Mouse (Mus musculus) midbrain, embryonic 10.5 days (tissue): ENCODE data around the gene Snrk. TPM values are rescaled to one million over a fixed set of nuclear protein-coding genes. Genes with fewer than 3 reads are reported as not detected.

Experiments
- DNase-seq: peaks from one replicate; pipeline ENCODE4 v3.0.0-alpha.2; 2017; ENCODE audit warnings: low spot score
- H3K27ac ChIP-seq: fragments of 300-500 bp; sonication (generic); replicated peaks from 2 replicates; pipeline ENCODE4 v1.5.1; 2016; ENCODE audit warnings: mild to moderate bottlenecking
- H3K27me3 ChIP-seq: fragments of 300-500 bp; sonication (generic); 2 replicates; pipeline ENCODE4 v1.6.1; 2016; ENCODE audit warnings: low read depth, mild to moderate bottlenecking; ENCODE audit not compliant: poor library complexity, severe bottlenecking
- H3K36me3 ChIP-seq: fragments of 300-500 bp; sonication (generic); 2 replicates; pipeline ENCODE4 v1.6.1; 2016; ENCODE audit warnings: mild to moderate bottlenecking, moderate library complexity
- H3K4me1 ChIP-seq: fragments of 300-500 bp; sonication (generic); 2 replicates; pipeline ENCODE4 v1.6.1; 2016
- H3K4me3 ChIP-seq: fragments of 300-500 bp; sonication (generic); 2 replicates; pipeline ENCODE4 v1.5.1; 2016; ENCODE audit warnings: mild to moderate bottlenecking, moderate library complexity
- H3K9me3 ChIP-seq: fragments of 300-500 bp; sonication (generic); replicated peaks from 2 replicates; pipeline ENCODE4 v1.6.1; 2016; ENCODE audit warnings: mild to moderate bottlenecking
- WGBS: fragments of 180-500 bp; shearing (Covaris S2); methylation state at CpG from one replicate; pipeline ENCODE4 v1.1.7; 2016; 5-methylcytosine and 5-hydroxymethylcytosine counted together
- polyA plus RNA-seq: library from polyadenylated mRNA; unstranded; fragments of >200 nt; fragmentation: Nextera tagmentation; extraction: Ambion mirVana; gene quantifications from 2 replicates; pipeline ENCODE4 v1.2.1, GENCODE M21; 2016

Gene Snrk
- polyA plus RNA-seq, 1 experiment from 2014 or later = 25.8 TPM

- no peaks in the 10 kb centered on the region for H3K27me3 ChIP-seq
- H3K4me3 ChIP-seq = no peak overlapping the region
- peaks cover 3% of the 10 kb centered on the region; the same call in 1 of the 2 replicates for H3K4me1 ChIP-seq
- no peak overlapping the region for H3K27ac ChIP-seq
- WGBS = 80% methylated on average over 5 of the region's 5 CpGs
- no peaks in the 10 kb centered on the region for H3K36me3 ChIP-seq
- no peak for DNase-seq
- no peaks in the 10 kb centered on the region for H3K9me3 ChIP-seq
These were observed 25.3 kb upstream of the Snrk start for GRCm38 (mm10) chr9:122091782-122092228.

DNA sequence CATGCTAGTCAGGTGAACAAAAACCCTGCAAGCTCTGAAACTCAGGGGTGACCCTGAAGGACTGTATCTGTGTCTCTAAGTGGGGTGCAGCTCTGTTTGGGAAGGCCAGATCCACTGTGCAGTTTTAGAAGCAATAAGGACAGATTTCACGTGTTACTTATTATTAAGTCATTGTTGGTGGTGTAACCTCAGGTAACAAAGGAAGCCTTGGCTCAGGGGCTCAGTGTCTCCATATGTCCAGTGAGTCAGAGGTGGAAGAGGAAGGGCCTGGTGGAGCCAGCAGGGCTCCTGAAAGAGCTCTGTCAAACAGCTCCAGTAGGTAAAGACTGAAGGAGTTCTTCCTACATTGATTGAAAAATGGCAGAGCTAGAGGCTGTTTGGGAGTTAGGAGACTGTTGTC, 22.9 kb upstream of the Snrk start:
- 91% methylated on average over 1 of the region's 1 CpGs for WGBS
- no peaks in the 10 kb centered on the region for H3K36me3 ChIP-seq
- DNase-seq = no peak
- H3K9me3 ChIP-seq = no peaks in the 10 kb centered on the region
- no peaks in the 10 kb centered on the region for H3K4me1 ChIP-seq
- H3K27me3 ChIP-seq = no peaks in the 10 kb centered on the region
- H3K27ac ChIP-seq = no peak overlapping the region
- H3K4me3 ChIP-seq = no peak overlapping the region

GRCm38 (mm10) chr9:122096822-122097511, 20.1 kb upstream of the Snrk start:
- H3K4me1 ChIP-seq = no peaks in the 10 kb centered on the region
- no peaks in the 10 kb centered on the region for H3K36me3 ChIP-seq
- no peaks in the 10 kb centered on the region for H3K27me3 ChIP-seq
- WGBS = 93% methylated on average over 5 of the region's 5 CpGs
- no peak overlapping the region for H3K4me3 ChIP-seq
- DNase-seq = no peak
- H3K27ac ChIP-seq = no peak overlapping the region
- no peaks in the 10 kb centered on the region for H3K9me3 ChIP-seq

- no peak overlapping the region for H3K4me3 ChIP-seq
- H3K9me3 ChIP-seq = no peaks in the 10 kb centered on the region
- H3K27me3 ChIP-seq = no peaks in the 10 kb centered on the region
- no peaks in the 10 kb centered on the region for H3K36me3 ChIP-seq
- WGBS = 79% methylated on average over 6 of the region's 6 CpGs
- H3K4me1 ChIP-seq = no peaks in the 10 kb centered on the region
- no peak for DNase-seq
- no peak overlapping the region for H3K27ac ChIP-seq
These were observed 19.5 kb upstream of the Snrk start for GRCm38 (mm10) chr9:122097535-122097934.

- no peaks in the 10 kb centered on the region for H3K9me3 ChIP-seq
- H3K4me1 ChIP-seq = no peaks in the 10 kb centered on the region
- H3K4me3 ChIP-seq = no peak overlapping the region
- no peaks in the 10 kb centered on the region for H3K36me3 ChIP-seq
- H3K27me3 ChIP-seq = no peaks in the 10 kb centered on the region
- no peak overlapping the region for H3K27ac ChIP-seq
- no peak for DNase-seq
These were observed 16.4 kb upstream of the Snrk start for GRCm38 (mm10) chr9:122100584-122101127.

DNA sequence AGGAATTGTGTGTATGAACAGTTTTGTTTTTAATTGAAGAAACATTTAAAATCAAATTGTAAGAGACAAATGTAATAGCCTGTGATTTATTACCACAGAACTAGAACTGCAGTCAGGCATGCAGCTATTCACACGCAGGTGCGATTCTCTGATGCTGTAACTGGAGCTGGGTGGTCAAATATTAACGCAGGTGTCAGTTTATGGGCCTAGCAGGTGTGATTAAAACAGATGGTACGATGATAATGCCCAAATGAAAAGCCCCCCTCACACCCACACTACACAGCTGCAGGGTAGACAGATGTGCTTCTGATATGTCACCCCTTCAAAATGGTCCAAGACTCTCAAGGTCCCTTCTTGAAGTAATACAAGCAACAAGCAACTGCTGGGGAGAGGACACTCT, 15.9 kb upstream of the Snrk start:
- no peak overlapping the region for H3K27ac ChIP-seq
- no peak for DNase-seq
- 82% methylated on average over 4 of the region's 4 CpGs for WGBS
- no peaks in the 10 kb centered on the region for H3K4me1 ChIP-seq
- H3K36me3 ChIP-seq = no peaks in the 10 kb centered on the region
- no peaks in the 10 kb centered on the region for H3K9me3 ChIP-seq
- H3K4me3 ChIP-seq = no peak overlapping the region
- no peaks in the 10 kb centered on the region for H3K27me3 ChIP-seq

DNA sequence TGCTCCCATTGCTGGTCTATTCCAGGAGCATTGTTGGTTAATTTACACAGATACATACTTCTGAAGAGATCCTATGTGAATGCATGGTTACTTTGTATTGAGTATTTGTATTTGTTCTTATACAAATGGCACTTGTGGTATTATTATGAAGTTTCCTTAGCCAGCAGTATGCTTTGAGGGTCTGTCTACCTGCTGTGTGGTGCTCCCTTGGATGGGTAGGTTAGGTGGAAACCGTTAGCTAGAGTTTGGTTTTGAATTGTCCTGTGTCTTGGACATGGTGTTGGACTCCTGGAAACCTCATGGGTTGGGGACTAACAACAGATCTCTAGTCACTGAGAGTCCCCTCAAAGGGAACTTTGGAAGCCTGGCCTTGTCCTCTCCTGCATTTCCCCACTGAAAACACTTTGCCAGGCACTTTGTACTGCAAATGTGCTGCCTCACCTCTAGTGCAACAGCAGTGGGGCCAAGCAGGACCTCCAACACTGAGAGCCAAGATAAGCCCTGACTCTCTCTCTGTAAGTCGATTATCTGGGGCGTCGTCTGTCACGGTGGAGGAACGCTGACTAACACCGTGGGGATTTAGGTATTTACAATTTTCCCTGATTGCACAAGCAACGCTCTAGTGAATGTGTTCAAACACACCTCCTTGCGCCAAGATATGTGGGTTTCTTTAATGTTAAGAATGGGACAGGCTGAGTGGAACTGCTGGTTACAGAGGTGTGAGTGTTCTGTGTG, 13.3 kb upstream of the Snrk start:
- Histone ChIP-seq H3K36me3 (no peaks in the 10 kb centered on the region), H3K27ac (no peak overlapping the region), H3K4me1 (no peaks in the 10 kb centered on the region), H3K9me3 (no peaks in the 10 kb centered on the region), H3K4me3 (no peak overlapping the region), H3K27me3 (no peaks in the 10 kb centered on the region)
- no peak for DNase-seq
- 64% methylated on average over 9 of the region's 9 CpGs for WGBS

DNA sequence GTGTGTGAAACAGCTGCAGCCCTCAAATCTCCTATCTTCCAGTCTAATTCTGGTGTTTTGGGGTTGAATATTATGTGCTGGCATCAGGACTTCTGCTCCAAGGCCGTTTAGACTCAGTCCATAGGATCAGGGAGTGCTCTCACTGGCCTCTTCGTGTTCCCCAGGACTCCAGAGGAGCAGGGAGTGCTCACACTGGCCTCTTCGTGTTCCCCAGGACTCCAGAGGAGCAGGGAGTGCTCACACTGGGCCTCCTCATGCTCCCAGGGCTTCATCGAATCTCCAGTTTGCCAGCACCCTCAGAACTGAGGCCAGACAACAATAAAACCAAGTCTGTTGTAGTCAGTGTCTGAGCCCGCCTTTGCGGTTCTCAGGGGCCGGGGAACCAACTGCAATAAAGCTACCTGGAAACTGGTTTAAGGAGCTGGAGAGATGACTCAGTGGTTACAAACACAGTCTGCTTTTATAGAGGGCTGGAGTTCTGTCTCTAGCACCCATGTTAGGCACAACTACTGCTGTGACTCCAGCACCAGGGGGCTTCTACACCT, 12.7 kb upstream of the Snrk start:
- Histone ChIP-seq H3K4me3 (no peak overlapping the region), H3K36me3 (no peaks in the 10 kb centered on the region), H3K4me1 (no peaks in the 10 kb centered on the region), H3K27ac (no peak overlapping the region), H3K27me3 (no peaks in the 10 kb centered on the region), H3K9me3 (no peaks in the 10 kb centered on the region)
- DNase-seq = no peak
- WGBS = 66% methylated on average over 7 of the region's 7 CpGs

GRCm38 (mm10) chr9:122107701-122108375, 9.2 kb upstream of the Snrk start:
- no peak overlapping the region for H3K4me3 ChIP-seq
- H3K9me3 ChIP-seq = no peaks in the 10 kb centered on the region
- H3K36me3 ChIP-seq = no peaks in the 10 kb centered on the region
- no peak overlapping the region for H3K27ac ChIP-seq
- H3K4me1 ChIP-seq = peaks cover 9% of the 10 kb centered on the region
- no peaks in the 10 kb centered on the region for H3K27me3 ChIP-seq
- no peak for DNase-seq
- WGBS = 67% methylated on average over 7 of the region's 7 CpGs

GRCm38 (mm10) chr9:122109553-122110225, 7.4 kb upstream of the Snrk start:
- H3K27ac ChIP-seq = 0 out of 2 replicates have a peak overlapping the region, but pooled peaks have one; percentile 5

DNA sequence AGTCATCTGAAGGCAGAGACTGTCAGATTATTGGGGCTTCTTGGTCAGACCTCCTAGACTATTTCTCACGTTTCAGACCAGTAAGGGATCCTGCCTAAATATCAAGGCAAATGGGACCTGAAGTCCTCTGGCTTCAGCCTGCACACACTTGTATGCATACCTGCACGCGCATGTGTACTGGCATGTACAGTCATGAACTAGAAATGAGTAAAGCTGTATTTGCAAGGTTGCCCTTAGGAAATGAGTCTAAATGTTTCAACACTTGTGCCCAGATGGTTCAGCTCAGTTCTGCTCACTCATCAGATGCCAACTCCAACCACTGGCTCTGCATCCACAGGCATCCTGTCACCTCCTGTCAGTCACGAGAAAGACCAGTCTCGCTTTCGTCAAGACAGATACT, 6.6 kb upstream of the Snrk start:
- Histone ChIP-seq H3K4me3 (no peak overlapping the region), H3K27me3 (no peaks in the 10 kb centered on the region), H3K4me1 (peaks cover 9% of the 10 kb centered on the region), H3K36me3 (no peaks in the 10 kb centered on the region), H3K27ac (no peak overlapping the region), H3K9me3 (no peaks in the 10 kb centered on the region)
- no peak for DNase-seq
- 89% methylated on average over 6 of the region's 6 CpGs for WGBS

More at GRCm38 (mm10) chr9:122109553-122110225, 7.4 kb upstream of the Snrk start:
- Histone ChIP-seq H3K9me3 (no peaks in the 10 kb centered on the region), H3K4me1 (peaks cover 9% of the 10 kb centered on the region), H3K27me3 (no peaks in the 10 kb centered on the region), H3K36me3 (no peaks in the 10 kb centered on the region), H3K4me3 (no peak overlapping the region)
- 66% methylated on average over 8 of the region's 8 CpGs for WGBS
- DNase-seq = no peak

GRCm38 (mm10) chr9:122110921-122111320, 6.1 kb upstream of the Snrk start:
- Histone ChIP-seq H3K27me3 (no peaks in the 10 kb centered on the region), H3K36me3 (no peaks in the 10 kb centered on the region), H3K27ac (no peak overlapping the region), H3K9me3 (no peaks in the 10 kb centered on the region), H3K4me3 (no peak overlapping the region), H3K4me1 (peaks cover 9% of the 10 kb centered on the region)
- DNase-seq = no peak
- 84% methylated on average over 5 of the region's 5 CpGs for WGBS
